Mouse (Mus musculus): ENCODE data around the gene Olfr206.
"Not testable (repeated sequence)": the region's sequence is repeated elsewhere in the genome, so short reads cannot be mapped to it uniquely, and the experiment has no call there.

Gene Olfr206

DNA sequence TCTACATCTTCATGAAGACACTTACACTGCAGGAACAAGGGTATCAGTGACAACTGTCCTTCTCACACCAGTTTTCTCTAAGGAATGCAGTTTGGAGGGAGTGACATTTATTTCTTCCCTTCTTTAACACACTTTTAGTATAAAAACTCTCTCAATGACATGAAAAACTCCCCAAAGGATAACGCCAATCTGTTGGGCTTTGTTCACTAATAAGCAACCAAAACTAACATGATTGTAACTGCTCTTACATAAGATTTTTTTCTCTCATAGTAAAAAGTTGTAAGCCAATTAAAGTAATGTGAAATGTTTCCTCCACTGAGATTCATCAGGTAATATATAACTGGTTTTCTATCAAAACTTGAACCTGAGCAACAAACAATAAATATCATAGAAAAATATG, at the start of gene Olfr206:
TSS of gene Olfr206 (minus strand) at position 101 of the 400 bp plus-strand sequence.
- no peak for DNase-seq (ENCODE audit: low read depth, low spot score)

DNA sequence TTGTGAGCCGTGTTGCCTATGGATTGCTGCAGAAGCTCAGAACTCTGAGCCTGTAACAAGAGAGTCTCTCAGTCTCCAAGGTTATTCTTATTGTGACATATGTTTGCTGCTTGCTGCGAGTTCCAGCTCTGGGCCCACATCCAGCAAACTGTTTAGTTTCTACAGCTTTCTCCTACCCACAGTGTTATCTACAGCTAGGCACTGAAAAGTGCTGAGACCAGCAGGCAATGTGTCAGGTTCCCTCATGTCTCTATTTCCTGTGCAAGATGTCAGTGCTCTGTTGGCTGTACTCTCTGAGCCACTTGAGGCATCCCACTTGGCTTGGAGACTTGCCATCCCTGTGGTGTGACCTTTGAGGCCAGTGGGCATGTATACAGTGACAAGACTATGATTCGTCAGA, 44.3 kb upstream of the Olfr206 start:
- DNase-seq (ENCODE audit: low read depth, low spot score): no peak

DNA sequence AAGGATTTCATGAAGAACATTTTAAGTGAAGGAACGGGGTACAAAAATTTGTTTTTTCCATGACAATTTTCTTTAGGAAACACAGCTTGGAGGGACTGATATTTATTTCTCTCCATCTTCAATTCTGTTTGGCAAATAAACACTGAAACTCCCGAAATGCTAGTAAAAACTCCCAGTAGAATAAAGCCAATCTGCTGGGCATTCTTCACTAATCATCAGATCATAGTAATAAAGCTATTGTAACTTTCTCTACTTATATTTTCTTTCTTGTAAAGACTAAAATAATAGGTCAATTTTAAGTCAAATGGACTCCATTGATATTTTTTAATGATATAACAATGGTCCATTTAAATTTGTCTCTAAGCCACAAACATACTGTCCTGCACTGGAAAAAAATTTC, 14.8 kb upstream of the Olfr206 start, which contains the start of gene Olfr209:
TSS of gene Olfr209 (minus strand) at position 101 of the 400 bp plus-strand sequence.
- DNase-seq (ENCODE audit: low read depth, low spot score): no peak

DNA sequence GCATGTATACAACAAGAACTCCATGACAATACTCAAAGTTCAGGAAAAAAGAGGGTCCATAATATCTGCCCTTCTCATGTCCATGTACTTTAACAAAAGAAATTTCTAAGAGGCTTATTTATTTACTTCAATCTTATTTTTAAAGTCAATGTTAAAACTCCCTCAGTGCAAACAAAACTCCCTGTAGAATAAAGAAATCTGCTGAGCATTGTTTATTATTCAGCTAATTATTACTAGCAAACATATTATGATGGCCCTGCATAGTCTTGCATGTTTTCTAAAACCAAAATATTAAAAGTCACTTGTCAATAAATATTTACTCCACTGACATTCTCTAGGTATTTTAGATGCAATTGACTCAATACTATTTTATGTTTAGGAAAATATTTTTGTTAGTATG, 18.0 kb downstream of the Olfr206 start, which contains the start of gene Olfr205:
TSS of gene Olfr205 (minus strand) at position 101 of the 400 bp plus-strand sequence.
- DNase-seq (ENCODE audit: low read depth, low spot score): no peak

DNA sequence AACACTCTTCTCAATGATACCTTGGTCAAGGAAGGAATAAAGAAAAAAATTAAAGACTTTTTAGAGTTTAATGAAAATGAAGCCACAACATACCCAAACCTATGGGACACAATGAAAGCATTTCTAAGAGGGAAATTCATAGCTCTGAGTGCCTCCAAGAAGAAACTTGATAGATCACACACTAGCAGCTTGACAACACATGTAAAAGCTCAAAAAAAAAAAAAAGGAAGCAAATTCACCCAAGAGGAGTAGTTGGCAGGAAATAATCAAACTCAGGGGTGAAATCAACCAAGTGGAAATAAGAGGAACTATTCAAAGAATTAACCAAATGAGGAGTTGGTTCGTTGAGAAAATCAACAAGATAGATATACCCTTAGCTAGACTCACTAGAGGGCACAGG, 25.8 kb downstream of the Olfr206 start:
- not testable (repeated sequence) for DNase-seq (ENCODE audit: low read depth, low spot score)

DNA sequence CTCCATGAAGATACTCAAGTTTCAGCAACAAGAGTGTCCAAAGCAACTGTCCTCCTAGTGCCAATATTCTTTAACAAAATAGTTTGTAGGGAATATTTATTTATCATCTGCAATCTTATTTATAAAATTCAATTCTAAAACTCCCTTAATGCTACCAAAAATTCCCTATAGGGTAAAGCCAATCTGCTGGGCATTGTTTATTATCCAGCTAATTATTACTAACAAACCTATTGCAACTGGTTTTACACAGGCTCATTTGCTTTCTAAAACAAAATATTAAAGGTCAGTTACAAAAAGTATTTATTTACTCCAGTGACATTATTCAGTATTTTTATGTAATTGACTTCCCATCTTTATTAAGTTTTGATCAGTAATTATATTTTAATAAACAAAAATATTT, 30.9 kb downstream of the Olfr206 start, which contains the start of gene Olfr204:
TSS of gene Olfr204 (minus strand) at position 101 of the 400 bp plus-strand sequence.
- no peak for DNase-seq (ENCODE audit: low read depth, low spot score)

DNA sequence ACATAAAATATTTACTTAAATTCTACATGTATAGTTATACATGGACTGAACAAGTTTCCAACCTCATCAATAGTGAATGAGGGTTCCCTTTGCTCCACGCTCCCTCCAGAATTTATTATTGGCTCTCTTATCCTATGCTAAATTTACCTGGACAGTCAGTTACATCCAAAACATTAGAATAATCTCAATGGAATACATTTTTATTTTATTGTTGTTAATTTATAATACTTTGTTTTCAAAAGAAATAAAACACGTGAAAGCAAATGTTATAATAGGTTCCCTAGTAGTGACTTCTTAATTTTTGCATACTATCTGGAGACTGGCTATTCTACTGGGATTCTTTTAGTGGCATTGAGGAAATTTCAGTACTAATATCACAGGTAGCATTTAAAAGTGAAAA, 50.5 kb downstream of the Olfr206 start, which contains the start of gene Olfr203:
TSS of gene Olfr203 (plus strand) at position 301 of the 400 bp plus-strand sequence.
- no peak for DNase-seq (ENCODE audit: low read depth, low spot score)
